Mouse (Mus musculus) embryo, embryonic 10.5 days (tissue): ENCODE measurements around the gene Hpf1.

Experiments used
- DNase-seq: peaks from one replicate; pipeline ENCODE4 v3.0.0-alpha.2; 2015; ENCODE audit warnings: low spot score

Gene Hpf1

DNA sequence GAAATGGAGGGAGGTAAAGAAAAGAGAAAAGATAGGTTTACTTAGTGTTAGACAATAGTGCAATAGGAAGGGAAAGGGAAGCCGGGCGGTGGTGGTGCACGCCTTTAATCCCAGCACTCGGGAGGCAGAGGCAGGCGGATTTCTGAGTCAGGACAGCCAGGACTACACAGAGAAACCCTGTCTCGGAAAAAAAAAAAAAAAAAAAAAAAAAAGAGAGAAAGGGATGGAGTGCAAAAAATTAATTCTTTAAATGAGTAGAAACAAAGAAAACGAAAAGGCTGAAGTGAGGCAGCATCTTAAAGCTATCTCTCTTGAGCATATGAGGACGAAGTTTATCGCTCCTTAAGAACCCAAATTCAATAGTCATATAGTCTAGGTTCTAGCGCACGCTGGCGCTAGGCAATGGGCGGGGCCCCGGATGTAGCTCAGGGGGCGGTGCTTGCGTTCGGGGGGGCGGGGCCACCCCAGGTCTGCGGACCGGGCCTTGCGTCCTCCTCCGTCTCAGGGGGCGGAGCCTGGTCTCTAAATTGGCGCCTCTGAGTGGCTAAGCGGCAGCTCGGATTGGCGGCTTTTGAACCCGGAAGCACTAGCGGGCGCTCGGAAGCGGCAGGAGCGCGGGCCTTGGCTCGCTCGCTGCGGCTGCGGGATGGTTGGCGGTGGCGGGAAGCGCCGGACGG, at the start of gene Hpf1:
Gene Hpf1, plus strand, starts transcription at position 576 of the 677 bp plus-strand sequence.
- peak; percentile 98 for DNase-seq

DNA sequence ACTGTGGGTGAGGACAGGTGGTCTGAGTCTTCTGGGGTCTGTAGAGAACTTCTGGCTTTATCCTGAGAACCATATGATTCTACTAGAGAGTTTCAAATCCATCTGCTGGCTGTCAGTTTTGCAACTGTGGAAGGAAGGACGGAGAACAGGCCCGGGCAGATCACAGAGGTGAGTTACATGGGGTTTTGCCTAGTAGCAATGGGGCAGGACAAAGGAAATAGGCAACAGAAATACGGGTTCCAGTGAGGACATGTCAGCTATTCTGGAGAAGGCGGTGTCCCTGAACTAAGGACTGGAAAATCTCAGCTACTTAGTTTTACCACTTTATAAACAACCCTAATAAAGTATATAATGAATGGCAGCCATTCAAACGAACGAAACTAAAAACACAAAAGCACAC, 47.8 kb upstream of the Hpf1 start:
- no peak for DNase-seq

DNA sequence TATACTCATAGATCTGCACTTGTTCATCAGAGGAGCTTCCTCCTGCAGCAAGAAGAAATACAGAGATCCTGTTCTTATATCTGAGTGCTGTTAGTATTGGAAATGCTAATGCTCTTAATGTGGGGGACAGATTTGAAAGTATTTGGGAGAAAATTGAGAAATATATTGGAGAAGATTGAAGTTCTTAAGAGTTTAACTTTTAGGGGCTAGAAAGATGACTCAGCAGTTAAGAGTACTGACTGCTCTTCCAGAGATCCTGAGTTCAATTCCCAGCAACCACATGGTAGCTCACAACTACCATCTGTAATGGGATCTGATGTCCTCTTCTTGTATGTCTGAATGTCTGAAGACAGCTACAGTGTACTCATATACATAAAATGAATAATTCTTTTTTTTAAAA, 32.7 kb upstream of the Hpf1 start:
- no peak for DNase-seq

DNA sequence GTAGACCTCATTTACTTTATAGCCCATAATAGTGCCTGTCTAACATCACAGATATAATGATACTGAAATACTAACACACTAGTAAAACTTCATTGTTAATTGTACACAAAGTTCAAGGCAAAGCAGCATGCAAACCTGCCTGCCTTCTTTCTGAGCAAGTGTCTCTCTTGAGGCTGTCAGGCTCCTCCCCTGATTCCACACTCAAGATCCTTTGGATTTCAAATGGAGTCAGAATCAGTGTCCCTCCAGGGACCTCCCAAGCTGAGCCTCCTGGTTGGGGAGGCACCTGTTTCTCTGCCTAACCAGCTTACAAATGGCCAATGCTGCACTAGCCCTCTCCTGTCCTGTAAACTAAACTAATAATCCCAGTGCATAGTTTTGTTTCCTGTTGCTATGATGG, 32.1 kb upstream of the Hpf1 start:
- DNase-seq: no peak

DNA sequence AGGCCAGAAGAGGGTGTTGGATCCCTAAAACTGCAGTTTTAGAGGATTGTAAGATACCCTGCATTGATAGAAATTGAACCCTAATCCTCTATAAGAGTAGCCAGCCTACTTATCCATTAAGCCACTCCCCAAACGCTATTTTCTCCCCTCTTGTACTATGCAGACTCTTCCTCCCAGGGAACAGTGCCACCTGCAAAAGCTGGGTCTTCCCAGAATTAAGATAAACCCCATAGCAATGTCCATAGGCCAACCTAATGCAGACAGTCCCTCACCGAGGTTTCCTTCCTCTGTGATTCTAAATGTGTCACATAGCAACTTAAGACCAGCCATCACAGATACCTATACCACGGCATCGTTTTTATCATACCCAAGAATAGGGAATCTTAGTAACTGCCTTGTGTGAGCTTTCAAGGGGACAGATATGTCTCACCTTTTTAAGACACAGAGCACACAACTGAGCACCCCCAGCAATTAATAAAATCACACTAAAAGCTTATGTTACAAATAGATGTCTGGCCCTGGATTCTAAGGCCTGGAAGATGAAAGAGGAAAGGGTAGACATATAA, 31.2 kb upstream of the Hpf1 start:
- no peak for DNase-seq

DNA sequence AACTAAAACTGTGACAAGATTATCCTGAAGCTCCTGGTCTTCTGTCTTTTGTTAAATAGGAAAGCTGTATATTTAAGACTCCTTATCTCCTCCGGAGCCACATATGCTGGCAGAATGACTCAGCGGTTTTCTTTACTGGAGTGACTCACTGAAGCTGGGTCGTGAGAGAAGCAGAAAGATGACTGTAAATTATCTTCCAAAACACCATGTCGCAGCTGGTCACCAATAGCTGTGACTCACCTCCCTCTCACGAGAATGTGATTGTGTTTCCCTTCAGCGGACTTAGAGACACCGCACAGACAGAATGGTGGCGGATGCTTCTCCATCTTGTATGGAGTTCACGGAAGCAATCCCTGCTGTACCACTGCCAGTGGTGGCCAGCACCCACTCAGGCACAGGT, 30.6 kb upstream of the Hpf1 start:
- DNase-seq: peak; percentile 36

DNA sequence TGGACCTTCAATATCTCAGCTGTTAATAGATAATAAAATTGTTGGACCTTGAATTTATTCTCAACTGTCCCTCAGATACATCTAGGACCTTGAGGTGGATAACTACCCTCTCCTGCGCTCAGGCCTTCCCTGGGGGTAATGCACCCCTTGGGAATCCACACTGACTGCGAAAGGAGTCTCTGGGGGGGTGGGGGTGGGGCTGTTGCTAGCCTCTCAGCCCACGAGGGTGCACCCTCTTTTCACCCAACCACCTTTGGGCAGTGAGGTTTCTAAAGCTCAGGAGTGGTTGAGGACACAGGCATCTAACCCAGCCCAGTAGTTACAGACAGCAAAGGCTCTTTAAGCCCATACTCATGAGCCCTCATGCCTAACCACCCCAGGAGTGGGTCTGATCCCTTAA, 29.5 kb upstream of the Hpf1 start:
- DNase-seq: no peak

DNA sequence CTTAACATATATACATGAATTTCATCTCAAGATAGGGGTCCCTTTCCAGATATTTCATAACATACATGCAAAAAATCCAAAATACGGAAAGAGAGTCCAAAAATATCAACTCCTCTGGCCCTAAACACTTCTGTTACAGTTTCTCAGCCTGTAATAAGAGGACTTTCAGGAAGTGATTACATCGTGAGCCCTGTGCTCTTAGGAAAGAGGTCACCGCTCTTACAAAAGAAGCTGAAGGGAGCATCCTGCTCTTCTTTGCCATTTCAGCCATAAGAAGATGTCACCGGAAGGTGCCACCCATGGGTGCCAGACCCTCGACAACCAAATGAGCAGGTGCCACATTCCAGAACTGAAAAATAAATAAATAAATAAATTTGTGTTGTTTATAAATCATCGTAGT, 28.4 kb upstream of the Hpf1 start:
- DNase-seq: no peak

DNA sequence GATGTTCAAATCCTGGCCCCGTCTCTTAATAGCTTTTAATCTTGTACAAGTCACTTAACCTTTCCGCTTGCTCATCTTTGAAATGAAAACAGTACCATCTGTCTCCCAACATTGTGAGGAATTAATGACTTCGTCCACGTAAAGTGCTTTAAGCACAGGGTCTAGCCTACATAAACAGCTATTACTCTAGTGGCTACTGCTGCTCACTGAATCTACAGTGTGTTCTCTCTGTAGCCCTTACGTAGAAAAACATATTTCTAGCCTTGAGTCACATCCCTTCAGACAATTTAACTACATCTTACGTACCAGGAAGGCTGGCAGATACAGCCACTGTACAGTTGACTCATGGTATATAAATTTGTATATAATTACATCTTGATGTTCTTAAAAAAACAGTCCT, 25.3 kb upstream of the Hpf1 start:
- DNase-seq: no peak

DNA sequence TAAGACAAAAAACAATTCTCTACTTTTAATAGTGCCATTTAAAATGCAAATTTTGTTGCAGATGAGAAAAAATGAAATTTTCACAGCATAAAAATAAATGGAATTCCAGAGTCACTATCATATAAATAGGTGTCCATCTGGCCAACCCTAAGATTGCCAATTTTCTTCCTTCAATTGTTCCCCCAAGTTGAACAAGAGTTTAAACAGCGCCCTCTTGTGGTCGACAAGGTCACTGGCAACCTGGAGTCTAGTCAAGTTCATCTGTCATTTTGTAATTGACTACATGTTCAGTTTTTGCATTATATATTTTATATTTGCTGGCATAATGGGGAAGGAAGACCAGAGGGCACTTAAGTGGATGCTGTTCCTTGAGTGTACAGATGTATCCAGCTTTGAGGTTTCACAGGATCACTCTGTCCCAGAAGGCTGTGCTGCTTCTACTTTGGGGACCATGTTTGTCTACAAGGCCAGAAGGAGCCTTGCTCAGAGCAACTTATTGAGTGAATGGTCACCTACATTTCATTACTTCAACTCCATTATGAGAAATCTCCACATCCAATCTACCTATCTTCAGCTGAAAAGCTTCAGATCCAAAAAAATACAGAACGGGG, 24.6 kb upstream of the Hpf1 start:
- peak; percentile 87 for DNase-seq

DNA sequence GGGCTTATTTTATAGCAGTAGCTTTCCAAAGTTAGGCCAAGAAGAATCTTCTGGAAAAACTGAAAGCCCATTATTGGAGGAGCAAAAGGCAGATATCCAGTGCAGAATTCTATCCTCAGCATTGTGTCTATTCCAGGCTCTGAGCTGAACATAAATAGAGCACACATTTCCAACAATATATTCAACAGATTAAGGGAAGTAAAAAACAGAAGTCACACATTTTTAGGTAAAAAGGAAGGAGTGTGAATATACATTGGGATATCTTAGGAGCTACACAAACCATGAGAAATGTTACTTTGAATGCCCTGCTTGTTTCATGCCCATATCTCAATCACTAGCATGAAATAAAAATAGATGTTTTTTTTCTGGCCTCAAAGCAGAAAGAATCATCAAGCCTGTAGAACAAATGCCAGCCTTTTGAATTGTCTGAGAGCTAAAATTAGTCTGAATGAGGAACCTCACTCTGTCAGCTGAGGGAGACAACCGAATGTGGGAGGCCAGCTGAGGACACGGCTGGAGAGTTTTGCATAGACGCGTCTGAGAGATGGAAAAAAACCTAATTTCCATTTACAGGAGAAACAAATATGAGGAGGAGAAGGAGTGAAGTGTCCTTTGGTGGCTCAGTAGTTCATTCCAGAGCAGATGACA, 22.6 kb upstream of the Hpf1 start:
- DNase-seq: no peak

DNA sequence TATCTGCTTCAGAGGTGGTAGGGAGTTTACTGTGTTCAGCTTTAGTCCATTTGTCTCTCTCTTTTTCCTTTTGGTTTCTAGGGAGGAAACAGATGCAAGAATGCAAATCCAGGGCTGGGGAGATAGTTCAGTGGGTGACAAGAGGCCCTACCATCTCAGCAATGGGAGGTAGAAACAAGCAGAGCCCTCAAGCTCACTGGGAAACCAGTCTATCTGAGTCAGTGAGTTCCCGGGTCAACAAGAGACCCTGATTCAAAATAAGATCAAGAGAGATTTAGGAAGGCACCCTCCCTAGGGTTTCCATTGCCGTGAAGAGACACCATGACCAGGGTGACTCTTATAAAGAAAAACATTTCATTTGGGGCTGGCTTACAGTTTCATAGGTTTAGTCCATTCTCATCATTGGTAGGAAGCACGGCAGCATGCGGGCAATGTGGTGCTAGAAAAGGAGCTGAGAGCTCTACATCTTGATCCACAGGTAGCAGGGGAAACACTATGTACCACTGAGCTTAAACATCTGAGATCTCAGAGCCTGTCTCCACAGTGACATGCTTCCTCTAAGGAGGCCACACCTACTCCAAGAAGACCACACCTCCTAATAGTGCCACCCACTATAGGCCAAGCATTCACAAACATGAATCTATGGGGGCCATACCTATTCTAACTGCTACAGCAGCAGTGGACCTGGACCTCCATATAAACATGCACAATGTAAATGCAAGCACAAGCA, 21.8 kb upstream of the Hpf1 start:
- no peak for DNase-seq

DNA sequence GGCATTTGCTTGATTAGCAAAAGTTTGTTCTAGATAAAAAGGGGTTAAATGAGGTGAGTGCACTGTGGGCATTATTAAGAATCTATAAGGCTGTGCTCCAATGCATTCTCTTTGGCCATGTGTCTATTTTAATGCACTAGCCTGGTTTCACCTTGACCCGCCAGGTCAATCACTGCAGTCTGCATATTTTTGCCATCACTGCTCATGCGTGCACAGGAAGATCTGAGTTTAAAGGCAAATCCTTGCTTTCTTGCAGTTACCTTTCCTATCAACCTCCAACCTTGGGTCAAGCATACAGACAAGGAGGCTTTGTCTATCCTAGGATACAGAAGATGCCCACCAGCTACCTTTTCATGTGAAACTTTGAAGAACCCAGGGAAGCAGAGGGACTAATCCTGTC, 20.5 kb upstream of the Hpf1 start:
- no peak for DNase-seq

DNA sequence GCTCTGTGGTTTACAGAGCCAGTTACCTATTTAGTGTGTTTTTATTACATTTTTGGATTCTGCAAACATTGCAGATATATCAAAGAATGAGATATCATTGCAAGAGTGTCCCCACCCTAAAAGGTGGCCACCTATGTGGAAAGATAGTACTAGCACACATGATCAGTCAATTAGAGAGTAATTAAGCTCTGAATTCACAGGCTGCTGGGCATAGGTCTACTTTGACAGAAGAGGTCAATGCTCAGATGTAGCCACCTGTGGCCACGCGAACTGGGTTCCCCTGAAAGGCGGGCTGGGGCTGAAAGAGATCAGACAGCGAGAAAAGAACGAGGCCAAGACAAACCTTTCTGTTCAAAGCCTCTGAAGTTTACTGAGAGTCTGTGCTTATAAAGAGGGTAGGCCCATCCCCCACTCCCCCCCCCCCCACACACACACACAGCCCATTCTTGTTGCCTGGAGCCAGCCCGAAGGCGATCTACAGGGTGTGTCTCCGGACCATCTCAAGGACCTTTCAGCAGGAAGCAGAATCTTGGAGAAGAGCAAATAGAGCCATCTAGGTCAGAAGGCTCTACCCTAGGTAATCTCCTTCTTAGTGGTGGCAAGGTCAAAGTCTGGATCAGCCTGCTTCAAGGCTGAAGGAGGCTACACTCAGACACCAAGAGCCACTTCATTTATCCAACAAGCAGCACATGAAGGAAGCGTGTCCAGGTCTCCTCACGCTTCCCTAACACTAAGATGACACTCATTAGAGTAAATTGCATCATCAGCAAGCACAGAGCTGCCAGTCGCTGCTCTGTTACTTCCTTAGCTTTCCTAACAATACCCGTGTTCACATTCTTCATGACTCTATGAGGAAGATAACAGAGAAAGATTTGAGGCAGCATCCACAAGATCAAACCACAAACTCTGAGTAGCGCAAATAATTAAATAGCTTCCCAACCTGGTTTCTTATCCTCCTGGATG, 19.7 kb upstream of the Hpf1 start:
- DNase-seq: no peak

DNA sequence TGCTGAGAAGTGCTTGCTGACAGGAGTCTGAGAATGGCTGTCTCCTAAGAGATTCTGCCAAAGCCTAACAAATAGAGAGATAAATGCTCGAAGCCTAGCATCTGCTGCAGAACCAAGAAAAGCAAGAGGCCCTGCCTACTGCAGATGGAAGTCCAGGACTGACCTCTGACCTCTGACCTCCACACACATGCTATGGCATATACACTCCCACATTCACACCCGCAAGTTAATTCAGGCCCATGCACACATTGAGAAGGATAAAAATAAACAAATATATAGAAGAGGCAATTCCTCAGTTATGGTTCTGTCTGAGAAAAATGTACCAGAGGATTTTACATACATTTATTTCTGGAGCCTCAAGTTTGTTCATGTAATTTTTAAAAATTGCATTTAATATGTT, 11.6 kb upstream of the Hpf1 start:
- peak; percentile 31 for DNase-seq

DNA sequence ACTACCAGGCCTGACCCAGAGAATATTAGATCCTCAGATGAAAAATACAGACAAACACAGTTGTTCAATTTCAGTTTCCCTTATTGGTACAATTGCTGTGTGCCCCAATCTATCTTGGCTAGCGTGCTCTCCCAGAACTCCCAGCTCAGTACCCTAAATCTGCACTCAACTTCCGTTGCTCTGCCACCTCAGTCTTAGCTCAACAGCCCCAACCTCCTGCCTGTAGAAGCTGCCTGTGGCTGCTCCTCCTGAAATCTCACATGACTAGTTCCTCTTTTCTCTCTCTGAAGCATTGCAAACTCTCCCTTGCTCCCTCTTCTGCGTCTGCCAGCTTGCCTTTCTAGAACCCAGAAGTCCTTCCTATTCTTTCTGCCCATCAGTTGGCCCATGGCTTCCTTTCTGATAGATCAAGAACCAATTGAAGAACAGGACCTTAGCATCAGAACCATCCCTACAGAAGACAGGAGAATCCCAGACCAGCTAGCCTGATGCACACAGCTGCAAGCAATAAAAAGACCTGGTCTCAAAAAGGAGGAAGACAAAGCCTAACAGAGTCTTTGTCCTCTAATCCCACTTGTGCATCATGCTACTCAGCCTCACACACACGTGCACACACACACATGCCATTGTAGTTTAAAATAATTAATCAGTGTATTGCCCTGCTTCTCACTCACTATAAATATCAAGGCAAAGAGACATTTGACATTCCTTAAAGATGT, 6.6 kb upstream of the Hpf1 start:
- no peak for DNase-seq

DNA sequence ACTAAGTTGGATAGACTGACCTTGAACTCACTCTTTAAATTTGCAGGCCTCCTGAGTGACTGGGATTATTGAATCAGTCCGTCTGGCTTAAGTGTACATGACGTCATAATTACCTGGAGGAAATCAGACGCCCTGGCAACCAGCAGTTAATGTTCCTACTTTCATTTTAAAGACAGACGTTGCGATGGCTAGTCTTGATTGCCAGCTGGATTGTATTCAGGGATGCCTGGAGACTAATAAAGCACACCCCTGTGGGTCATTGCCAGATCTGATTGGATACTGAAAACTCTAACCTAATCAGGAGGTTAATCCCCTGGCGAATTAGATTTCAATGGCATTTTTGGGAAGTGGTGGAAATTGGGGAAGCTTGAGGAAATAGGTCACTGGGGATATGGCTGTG, 3.5 kb upstream of the Hpf1 start:
- no peak for DNase-seq

DNA sequence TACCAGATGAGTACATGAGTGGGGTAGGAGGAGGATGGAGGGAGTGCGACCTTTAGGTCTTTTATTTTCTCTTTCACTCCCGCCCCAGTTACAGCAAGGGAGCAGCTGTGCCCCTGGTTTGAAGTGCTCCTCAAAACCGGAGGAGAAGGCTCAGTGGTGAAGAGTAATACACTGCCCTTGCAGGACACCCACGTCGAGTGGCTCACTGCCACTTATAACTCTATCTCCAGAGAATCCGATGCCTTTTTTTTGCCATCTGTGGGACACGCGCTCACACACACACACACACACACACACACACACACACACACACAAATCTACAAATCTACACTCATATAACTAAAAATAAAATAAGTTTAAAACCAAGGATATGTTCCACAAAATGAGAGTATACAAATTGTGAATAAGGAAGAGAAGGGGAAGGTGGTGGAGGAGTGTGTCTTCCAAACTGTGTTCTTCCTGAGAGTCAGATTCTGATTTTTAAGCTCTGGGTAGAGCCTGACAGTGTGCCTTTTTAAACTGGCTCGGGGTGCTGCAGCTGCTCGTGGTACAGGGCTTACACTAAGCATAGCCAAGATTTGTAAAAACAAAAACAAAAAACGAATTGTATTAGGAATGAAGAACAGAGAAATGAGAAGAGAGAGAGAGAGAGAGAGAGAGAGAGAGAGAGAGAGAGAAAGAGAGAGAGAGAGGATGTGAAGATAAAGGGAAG, 931 bp upstream of the Hpf1 start:
- no peak for DNase-seq

DNA sequence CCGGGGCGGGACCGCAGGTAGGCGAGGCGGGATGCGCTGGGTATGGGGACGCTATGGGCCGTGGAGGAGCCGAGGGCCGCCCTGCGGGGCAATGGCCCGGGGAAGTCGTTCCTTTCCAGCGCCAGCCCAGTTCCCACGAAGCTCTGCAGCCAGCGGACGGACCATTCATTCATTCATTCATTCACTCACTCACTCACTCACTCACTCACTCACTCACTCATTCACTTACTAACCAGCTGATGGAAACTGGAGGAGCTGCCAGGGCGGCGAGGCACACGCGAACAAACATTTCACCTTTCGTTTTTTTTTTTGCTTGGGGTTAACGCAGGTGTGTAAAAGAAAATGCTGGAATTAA, 279 bp downstream of the Hpf1 start:
- no peak for DNase-seq

DNA sequence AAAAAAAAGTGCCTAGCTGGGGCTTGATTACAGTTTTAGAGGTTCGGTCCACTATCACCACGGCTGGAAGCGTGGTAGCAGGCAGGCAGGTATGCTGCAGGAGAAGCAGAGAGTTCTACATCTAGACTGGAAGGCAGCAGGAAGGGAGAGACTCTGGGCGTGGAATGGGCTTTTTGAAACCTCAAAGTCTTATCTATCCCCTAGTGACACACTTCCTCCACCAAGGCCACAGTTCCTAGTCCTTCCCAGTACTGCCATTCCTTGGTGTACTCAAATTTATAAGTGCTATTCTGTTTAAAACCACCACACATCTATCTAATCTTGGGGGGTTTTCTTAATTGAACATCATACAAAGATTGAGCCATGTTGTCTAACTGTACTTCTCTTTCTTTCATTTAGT, 1.5 kb downstream of the Hpf1 start:
- no peak for DNase-seq
